Mouse (Mus musculus) ES-Bruce4 (cell line): ENCODE results near the gene Deaf1.
A peak's percentile ranks its signal among the peaks of the same experiment; 100 is the strongest.

Experiments
- CTCF ChIP-seq: IDR thresholded peaks from one replicate; pipeline ENCODE4 v1.8.1; 2011; ENCODE audit warnings: low read depth, low read length
- POLR2A ChIP-seq: IDR thresholded peaks from one replicate; pipeline ENCODE4 v1.8.1; 2011; ENCODE audit warnings: low read length; ENCODE audit not compliant: insufficient read depth

DNA sequence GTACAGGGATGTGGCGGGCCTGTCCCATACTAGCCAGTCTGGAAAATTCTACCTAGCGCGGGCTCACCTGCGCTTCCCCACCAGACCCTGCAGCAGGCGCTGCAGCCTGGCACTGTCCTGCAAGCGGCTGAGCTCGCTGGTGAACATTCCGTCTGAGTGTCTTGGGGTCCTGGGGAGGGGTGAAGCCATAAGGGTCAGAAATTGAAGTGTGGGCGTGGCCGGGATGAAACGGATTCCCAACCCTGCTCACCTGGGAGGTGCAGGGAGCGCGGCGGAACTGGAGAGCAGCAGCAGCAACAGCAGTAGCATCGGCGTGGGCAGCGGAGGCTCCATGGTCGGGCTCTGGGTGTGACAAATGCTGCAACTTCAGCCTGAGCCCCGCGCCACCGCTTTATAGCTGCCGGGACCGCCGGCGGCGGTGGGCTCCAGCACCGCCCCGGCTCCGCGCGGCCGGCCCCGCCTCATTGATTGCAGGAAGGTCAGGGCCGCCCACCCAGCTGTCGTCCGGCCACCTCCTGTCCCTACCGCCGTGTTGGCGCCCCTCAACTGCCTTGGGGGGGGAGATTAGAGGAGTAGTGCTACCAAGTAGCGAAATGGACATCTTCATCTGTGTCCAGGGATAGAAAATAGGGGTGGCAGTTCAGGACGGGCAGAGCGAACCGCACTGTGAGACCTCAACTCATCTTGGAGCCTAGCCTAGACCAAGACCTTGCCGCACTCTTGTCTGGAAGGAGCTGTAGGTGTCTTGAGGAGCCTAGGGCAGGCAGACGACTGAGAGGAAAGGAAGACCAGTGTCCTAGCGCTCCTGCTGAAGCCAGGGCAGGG is 48.5 kb downstream of the Deaf1 start, which contains the start of gene Sct:
- peak; percentile 43 for TF ChIP-seq CTCF
- TF ChIP-seq POLR2A: no peak
